Mouse (Mus musculus) liver, postnatal 0 days (tissue): ENCODE measurements around the gene Fmo1.

Experiments
- CTCF ChIP-seq: sonication (generic); IDR thresholded peaks from 2 replicates; pipeline ENCODE4 v1.5.1; 2016; ENCODE audit warnings: antibody characterized with exemption, low read depth
- EP300 ChIP-seq: IDR thresholded peaks from 2 replicates; pipeline ENCODE4 v1.6.1; 2016; ENCODE audit warnings: antibody characterized with exemption, low read depth, mild to moderate bottlenecking

GRCm38 (mm10) chr1:162783669-162784248 lies 82.7 kb downstream of the Fmo1 start:
- TF ChIP-seq EP300 = no peak
- no peak for TF ChIP-seq CTCF
